Mouse (Mus musculus) skeletal muscle tissue, postnatal 0 days (tissue): ENCODE results near the gene Bclaf3. TPM values are rescaled to one million over a fixed set of nuclear protein-coding genes. Genes with fewer than 3 reads are reported as not detected.

Experiments used
- polyA plus RNA-seq: library from polyadenylated mRNA; unstranded; fragments of >200 nt; fragmentation: Nextera tagmentation; extraction: Ambion mirVana; gene quantifications from 2 replicates; pipeline ENCODE4 v1.2.1, GENCODE M21; 2015

Bclaf3 gene
- polyA plus RNA-seq, result 4.6 and 4.7 TPM in 2 replicates

DNA sequence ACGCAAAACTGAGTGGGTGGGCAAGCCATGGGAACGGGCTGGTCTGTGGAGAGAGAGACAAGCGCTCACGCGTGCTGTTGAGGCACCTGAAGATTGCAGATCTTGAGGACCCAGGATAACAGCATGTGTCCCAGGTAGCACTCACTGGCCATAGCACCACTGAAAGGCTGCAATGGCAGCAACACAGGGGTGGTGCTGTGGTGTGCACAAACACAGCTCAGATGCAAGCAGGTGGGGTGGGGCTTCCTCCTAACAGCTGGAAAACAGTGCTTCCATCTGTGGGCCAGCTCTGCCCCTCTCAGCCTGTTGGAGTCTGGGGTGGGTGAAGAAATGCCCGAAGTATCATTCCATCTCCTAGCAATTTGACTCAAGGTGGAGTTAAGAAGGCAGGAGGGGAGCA lies at the start of gene Bclaf3:
Bclaf3 (plus strand) TSS at position 301 of the 400 bp plus-strand sequence.

DNA sequence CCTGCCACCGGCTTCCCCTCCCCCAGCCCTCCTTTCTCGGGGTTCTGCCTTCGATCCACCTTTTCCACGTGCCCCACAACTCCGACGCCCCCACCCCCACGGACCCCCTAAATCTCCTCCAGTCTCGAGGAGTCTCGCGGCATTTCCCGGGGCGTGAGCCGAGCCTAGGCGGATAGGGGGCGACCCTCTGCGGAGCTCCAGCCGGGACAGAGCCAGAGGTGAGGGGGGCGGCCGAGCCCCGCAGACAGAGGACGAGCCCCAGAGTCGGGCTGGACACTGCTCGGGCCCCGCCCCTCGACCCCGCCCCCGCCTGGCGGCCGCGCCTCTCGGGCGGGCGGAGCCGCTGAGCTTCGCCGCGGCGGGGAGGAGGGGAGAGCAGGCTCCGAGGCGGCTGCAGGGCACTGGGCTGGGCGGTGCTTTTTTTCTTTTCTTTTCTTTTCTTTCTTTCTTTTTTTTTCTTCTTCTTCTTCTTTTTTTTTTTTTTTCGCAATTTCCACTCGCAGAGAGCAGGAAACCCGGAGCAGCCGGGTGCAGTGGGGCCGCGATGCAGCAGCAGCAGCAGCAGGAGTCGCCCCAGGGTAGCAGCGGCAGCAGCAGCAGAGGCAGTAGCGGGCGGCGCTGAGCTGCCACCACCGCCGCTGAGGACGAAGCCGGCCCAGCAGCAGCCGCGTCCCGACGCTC lies 100.6 kb downstream of the Bclaf3 start, which contains the start of gene Sh3kbp1:
Sh3kbp1 (plus strand) TSS at position 366 of the 681 bp plus-strand sequence.

Other genes with a start within 250 kb of the Bclaf3 start
- gene Eif1ax, start 154.5 kb upstream of the Bclaf3 start, polyA plus RNA-seq, result 90.2 and 90.8 TPM in 2 replicates
- gene Map7d2, start 112.1 kb upstream of the Bclaf3 start, polyA plus RNA-seq, result 0.14 and 0.61 TPM in 2 replicates
- 26.0 and 29.4 TPM in 2 replicates for gene Sh3kbp1, start 100.6 kb downstream of the Bclaf3 start, polyA plus RNA-seq